Mouse (Mus musculus) olfactory bulb, adult 2 months (tissue): Measurements from ENCODE around the gene Mpig6b.

ENCODE experiments used
- CTCF ChIP-seq: fragments of 200-500 bp; IDR thresholded peaks from 2 replicates; pipeline ENCODE4 v1.5.1; 2012; ENCODE audit warnings: low read depth, mild to moderate bottlenecking, low read length, moderate library complexity; ENCODE audit not compliant: insufficient read depth
- POLR2A ChIP-seq: fragments of 200-500 bp; IDR thresholded peaks from 2 replicates; pipeline ENCODE4 v1.6.1; 2012; ENCODE audit warnings: mild to moderate bottlenecking, low read depth, low read length, moderate library complexity; ENCODE audit not compliant: insufficient read depth

GRCm38 (mm10) chr17:35079778-35080177 lies 13.8 kb upstream of the Mpig6b start:
- TF ChIP-seq POLR2A (no peak), CTCF (no peak)
